Mouse (Mus musculus) heart, adult 2 months (tissue): ENCODE data around the gene Pank4.

Experiments
- CTCF ChIP-seq: fragments of 200-600 bp; IDR thresholded peaks from 2 replicates; pipeline ENCODE4 v1.8.1; 2022; ENCODE audit warnings: antibody characterized with exemption, mild to moderate bottlenecking, moderate library complexity
- EP300 ChIP-seq: fragments of 200-500 bp; IDR thresholded peaks from 2 replicates; pipeline ENCODE4 v1.6.1; 2011; ENCODE audit warnings: low read depth, low read length, control low read depth; ENCODE audit not compliant: insufficient read depth

- TF ChIP-seq CTCF (no peak), EP300 (no peak)
Measured at GRCm38 (mm10) chr4:154986750-154987149, 22.8 kb downstream of the Pank4 start.
